Mouse (Mus musculus) retina, postnatal 7 days (tissue): ENCODE measurements around the gene Cd2.

Experiments used
- DNase-seq: peaks from one replicate; pipeline ENCODE4 v3.0.0-alpha.2; 2012; ENCODE audit warnings: low read depth, low spot score

The Cd2 gene

DNA sequence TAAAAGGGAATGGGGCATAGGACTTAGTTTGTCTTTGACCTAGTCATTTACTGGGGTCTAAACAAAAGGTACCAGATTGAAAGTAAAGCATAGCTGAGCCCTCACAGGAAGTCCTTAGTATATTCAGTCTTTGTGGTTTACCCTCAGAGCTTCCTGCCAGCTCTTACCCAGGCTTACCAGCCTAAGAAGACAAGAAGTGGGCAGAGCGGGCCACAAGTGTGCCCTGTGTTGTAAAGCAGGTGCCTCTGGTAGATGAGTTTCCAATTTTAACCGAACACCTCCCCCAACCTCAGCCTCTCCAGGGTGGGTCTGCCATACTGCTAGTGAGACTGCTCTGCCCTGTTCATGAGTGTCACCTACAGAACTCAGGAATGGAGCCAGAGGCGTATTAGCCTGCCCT, 12.9 kb downstream of the Cd2 start:
- DNase-seq, result no peak

DNA sequence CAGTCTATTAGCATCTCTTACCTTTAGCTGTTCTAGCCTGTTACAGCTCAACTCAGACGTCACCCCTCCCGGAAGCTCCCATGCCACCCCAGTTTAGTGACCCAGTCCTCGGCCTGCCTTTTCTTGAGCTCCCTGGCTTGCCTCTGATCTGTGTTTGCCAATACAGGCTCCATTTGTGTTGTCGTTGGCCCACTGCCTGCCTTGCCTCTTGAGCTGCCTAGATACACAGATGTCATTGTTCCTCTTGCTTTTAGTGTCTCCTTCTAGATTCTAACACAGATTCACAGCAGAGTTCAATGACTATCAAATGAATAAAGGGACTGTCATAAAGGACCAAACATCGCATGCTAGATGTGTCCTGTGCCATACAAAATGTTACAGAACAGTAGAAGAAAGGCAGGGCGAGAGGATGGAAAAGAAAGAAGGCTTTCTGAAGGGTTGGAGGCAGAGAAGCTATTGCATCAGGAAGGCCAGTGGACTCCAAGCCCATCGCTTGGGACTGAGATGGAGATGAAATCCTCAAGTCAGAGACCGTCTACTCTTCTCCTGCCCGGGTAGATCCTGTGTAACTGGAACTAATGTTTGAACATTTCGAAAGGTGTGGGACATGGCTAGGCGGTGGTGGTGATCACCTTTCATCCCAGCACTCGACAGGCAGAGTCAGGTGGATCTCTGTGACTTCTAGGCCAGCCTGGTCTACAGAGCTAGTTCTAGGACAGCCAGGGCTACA, 13.5 kb downstream of the Cd2 start:
- no peak for DNase-seq

DNA sequence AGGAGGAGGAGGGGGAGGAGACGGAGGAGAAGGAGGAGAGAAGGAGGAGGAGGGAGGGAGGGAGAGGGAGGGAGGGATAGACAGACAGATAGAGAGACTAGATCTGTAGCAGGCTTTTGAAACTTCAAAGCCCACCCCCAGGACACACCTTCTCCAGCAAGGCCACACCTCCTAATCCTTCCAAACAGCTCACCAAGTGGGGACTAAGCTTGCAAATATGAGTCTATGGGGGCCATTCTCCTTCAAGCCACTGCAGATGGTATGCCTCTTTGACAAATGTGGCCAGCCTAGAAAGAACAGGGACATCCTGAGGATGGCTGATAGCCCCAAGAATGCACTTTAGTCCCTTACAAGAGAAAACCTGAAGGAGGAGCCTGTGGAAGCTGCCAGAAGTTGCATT, 15.6 kb downstream of the Cd2 start:
- no peak for DNase-seq

DNA sequence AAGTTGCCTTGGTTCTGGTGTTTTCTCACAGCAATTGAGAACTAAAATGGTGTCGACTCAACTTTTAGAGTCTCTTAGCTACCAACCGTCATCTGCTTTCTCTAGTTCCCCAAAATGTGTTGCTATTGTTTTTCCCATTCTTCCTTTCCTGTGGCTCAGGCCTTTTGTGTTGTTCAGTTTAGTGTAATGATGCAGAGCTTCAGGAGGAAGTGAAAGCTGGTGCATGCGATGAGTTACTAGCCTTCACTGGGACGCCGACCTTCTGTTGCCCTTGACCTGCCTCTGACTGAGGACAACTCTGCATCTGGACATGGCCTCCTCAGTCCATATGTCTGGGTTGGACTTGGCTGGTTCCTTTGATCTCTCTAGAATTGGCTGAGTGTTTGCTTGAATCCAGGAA, 16.9 kb downstream of the Cd2 start:
- DNase-seq, result no peak

DNA sequence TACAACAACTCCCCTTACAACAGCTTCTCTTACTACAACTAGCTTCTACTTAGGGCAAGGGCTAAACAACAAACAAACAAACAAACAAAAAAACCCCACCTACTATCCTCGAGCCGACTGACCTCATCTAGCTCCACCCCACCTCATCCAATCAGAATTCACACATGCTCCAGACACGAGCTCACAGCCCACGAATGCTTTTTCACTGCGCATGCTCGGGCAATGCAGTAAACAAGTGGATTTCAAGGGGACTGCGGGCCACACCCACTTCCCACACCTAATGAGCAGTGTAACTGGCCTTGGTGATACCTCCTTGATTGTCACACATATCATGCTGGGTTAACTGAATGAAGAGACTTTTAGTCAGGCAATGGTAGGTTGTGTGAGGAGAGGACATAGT, 19.4 kb downstream of the Cd2 start:
- no peak for DNase-seq

DNA sequence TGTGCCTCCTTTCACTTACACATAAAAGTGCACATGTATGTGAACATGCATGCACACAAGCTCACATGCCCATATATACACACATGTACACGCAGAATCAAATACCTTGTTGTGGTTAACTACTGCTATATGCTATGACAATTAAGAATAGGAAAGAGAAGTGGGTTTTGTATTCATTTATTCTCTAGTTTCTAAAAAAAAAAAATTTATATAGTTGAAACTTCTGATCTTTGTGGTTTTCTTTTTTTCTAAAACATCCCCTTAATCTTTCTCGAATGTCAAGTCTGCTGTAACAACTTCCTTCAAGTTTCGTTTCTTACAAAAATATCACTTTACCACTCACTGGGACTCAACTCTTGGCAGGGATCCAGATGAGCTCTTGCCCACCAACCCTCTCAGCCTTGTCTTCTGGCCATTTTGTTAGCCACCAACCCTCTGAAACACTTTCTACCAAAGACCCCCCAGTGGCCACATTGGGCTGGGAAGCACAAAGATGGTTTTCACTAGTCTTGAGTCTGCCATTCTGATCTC, 22.1 kb downstream of the Cd2 start:
- no peak for DNase-seq

DNA sequence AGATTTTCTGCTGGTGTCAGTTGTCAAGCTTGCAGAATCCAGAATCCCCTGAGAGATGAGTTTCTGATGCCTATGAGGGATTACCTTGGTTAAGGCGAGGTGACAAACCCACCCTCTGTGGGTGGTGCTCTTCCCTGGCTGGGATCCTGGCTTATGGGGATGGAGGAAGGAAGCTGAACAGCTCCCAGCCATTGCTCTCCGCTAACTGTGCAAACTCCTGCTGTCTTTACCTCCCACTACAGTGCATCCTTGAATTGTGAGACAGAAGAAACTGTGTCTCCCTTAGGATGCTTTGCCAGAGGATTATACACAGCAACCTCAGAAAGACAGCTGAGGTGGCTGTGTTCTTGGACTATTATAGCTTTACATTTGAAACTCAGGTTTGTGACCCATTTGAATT, 28.8 kb downstream of the Cd2 start:
- DNase-seq, result no peak

DNA sequence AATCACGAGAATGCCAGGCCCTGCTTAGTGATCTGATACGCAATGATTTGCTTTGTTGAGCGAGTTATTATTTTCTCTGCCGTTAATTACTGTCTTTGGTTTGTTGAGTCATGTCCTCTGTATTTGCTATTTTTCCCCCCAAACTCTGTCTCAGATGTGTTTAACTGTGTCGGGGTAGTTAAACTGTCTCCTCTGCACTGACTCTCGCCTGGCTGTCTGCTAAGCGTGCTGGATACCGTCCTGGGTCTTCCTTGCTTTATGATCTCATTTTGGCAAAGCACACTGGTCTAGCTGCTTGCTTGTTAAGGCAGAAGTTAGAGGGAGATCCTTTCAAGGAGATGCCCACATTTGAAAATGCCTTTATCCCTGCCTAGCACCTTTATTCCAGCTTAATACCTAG, 31.6 kb downstream of the Cd2 start:
- DNase-seq, result no peak

DNA sequence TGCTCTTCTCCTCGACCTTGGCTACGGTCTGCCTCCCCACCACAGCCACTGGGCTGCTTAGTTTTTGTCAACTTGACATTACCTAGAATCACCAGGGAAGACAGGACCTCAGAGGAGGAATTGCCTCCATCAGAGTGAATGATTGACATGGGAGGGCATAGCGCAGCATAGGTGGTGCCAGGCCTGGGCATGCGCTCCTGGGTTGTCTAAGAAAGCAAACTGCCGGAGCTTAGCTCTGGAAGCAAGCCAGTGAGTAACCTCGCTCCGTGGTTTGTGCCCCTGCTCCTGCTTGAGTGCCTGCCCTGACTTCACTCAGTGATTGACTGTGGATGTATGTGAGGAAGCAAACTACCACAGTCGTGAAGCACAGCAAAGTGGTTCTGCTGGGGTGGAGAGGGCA, 35.6 kb downstream of the Cd2 start:
- no peak for DNase-seq

DNA sequence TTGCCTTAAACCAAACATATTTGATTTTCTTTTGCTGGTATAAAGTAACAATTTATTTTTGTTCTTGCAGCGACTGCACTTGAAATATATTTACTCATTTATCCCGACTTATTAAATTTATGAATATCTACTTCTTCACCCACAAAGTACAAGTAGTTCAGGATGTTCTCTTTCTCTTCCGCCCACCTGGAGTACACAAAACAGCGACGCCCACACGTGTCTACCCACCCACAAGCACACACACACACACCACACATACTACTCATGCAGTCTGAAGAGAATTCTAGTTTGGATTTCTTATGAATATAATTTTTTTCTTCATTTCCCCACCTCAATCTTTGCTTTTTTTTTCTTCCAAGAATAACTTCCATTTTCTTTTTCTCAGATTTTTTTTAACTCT, 37.9 kb downstream of the Cd2 start:
- no peak for DNase-seq

DNA sequence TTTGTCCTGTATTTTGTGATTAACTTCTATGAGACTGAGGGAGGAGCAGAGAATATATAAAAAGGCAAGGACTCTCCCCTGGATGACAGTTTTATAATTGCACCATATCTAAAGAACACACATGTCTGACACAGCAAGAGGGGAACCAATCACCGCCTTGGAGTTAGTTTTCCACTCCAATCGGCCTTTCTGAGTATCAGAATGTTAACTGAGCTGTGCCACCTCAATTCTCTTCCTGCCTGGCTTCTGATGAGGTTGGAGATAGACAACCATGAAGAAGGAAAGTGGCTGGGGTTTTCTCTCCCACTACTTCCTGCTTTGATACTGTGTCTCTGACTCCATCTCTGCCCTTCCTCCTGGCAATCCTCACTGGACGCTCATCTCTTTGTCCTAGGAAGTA, 42.5 kb downstream of the Cd2 start:
- no peak for DNase-seq

DNA sequence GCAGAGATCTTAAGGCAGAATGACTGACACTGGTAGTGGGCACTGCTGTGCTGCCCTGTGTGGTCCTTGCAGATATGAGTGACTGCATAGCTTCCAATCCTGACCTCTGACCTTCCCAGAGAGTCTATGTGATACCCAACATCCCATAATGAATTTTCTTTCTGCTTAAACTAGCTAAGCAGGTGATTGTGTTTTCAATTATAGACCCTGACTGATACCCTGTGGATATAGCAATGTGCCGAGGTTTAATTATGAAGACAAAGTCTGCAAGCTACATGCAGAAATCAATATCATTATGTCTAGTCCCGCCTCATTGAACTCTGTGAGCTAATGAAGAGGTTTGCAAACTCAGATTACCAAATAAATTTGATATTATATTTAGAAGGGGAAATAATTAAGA, 44.7 kb downstream of the Cd2 start:
- DNase-seq, result no peak

DNA sequence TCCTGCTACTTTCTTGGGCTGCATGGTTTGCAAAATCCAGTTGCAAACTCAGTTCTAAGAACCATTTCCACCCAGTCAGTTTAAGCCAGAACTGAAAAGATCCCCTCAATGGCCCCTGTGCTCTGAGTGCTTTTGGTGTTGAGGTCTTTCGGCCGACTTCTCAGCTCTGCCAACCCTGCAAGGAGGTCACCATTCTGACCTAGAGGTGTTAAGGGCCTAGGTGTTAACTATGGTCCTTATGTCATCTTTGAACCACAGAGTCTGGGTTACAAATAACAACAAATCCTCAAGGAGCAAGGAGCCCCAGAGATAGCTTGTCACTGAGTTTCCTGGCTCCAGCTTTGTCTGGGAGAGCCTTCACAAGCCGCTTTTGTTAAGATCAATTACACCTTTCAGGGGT, 45.9 kb downstream of the Cd2 start:
- no peak for DNase-seq

DNA sequence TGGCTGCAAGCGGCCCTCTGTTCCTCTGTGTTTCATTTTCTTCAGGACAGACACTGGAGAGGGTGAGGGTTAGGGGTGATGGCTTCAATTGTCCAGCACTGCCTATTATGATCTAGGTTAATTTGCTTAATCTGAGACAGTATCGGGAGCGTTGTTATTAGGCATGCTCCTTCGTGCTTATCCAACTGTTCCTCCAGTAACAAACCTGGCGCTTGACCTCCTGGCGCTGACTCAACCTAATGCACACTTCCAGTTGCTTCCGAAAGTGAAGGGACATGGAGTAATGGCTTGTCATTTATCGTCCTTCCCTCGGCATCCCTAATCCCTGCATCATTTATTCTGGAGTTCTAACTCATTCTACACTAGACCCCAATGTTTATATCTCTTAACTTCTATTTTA, 46.9 kb downstream of the Cd2 start:
- DNase-seq, result no peak

DNA sequence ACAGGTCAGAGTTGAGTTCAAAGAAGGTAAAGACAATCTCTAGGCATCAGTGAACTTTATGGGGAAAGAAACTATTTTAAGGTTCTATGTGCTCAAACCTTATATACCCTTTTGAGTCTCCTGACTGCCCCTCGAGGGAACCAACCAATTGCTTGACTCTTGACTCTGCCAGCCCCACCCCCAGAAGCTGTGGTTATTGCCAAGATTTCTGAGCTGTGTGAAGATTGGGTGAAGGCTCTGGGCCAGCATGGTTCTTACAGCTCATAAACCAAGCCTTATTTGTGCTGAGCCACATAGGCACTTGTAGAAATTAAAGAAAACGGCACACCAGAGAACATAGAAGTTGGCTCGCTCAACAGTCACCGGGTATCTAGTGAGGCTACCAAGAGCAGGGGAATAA, 48.5 kb downstream of the Cd2 start:
- DNase-seq, result no peak

DNA sequence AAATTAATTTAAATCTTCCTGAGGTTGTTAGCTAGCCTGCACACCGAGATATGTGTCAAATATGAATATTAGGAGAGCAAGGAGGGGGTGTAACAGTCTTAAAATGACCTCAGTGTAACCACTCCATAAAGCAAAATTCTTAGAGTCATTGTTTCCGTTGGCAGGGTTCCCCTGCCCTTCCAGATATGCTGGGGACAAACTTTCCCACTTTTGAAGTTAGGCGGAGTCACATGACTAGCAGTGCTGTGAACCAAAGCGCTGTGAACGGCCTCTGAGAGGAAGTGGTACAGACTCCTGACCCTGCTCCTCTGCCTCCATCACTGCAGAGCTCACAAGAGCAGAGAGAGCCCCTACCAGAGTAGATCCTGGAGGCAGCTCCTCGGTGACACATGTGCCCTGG, 49.0 kb downstream of the Cd2 start:
- no peak for DNase-seq

DNA sequence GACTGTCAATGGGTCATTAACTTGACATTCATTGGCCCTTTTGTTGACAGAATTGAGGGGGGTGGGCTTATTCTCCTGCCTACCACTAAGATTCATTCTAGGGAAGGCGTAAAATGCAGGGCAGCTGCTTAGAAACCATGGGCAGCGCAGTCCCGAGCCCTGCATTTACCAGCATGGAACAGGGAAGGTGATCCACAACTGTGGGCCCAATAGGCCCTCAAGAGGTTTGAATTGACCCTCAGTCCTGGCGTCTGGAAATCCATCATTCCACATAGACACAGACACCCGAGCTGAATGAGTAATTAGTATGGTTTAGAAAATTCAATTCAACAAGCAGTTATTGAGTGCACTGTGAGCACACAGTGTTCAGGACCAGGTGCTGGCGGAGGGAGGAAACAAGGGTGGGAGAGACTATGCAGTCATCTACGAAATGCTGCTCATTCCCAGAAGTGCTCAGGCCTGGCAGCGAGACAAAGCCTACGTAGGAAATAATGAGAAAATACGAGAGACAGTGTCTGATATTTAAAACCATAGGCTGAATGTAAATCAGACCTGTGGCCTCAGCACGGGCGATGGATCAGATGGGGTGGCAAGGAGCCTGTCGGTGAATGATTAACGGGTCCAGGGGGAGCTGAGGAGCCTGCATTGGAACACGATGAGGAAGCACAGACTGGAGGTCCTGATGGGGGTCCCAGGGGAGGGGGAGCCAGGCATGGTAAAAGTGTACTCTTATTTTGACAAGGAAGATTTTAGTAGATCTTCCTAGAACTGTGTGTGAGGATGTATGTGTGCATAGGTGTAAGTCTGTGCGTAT, 50.5 kb downstream of the Cd2 start:
- DNase-seq, result no peak

DNA sequence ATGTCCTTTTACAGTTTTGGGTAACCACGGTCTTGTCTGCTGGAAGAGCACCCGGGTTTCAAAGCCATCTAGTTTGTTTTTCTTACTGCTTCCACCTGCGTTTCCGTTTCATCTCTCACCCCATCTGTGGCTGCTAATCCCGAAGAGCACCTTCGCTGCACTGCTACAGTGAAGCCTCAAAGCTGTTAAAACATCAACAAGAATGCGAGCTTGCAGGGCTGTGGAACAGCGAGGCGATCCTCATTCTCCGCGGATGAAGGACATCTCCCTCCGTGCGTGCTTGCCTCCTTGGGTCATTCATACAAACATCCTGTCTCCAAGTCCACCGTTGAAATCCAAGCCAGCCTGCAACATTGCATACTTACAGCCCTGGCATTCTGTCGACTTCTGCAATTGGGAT, 51.5 kb downstream of the Cd2 start:
- no peak for DNase-seq

DNA sequence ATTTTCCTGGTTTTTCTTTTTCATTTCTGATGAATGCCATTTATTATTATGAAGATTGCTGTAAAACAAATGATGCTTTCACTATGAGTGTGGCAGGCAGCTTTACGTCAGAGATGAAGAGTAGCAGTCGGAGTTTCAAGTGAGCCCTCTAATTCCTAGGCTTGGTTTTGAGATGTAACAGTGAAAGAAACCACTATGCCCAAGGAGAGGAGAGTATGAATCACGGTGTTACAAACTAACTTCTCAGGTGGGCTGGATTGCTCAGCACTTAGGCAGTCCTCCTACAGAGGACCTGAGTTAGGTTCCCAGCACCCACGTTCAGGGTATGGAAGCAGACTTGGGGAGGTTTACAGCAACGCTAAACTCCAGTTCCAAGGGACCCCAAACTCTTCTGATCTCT, 52.4 kb downstream of the Cd2 start:
- DNase-seq, result no peak

DNA sequence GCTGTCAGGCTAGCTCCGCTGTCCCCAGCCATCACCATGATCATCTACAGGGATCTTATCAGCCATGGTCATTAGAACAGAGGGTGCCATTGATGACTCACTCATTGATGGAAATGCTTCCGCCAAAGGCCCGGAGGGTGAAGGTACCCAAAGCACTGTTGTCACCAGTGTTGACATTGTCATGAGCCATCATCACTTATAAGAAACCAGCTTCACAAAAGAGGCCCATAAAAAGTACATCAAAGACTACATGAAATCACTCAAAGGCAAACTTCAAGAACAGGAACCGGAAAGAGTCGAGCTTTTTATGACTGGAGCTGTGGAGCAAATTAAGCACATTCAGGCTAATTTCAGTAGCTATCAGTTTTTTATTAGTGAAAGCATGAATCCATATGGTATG, 54.3 kb downstream of the Cd2 start:
- DNase-seq, result no peak

DNA sequence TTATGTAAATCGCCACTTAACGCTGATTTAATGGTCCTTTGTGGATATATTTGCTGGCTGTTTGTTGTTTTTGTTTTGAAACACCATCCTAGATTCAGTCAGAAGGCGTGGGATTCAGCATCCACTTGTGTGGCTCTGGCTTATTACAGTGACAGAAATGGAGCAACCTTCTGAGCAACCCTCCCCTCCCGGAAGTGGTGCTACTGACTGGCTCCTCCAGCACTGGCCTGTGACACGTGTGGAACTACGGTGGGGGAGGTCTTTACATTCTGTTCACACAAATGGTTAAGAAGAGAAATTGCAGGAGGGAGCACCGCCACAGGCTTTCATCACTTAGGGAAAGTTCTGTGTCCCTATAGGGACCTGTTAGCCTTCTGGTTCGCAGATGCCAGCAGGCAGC, 55.2 kb downstream of the Cd2 start:
- no peak for DNase-seq

DNA sequence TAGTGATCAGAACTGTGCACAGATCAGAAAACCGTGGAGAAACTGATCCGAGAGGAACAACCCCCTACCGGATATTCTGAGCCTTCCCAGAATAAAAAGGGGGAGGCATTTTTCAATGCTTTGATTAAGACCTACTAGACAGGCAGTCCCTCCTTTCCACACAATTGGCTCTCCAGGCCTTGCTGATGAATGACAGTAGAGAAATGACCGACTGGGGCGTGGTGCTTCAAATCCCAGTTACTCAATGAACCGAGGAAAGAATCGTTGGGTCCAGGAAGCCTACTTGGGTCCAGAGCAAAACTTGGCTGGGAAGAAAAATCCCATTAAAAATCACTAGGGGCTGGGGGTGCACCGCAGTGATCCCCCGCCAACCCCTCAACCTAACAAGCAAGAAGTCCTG, 57.5 kb downstream of the Cd2 start:
- DNase-seq, result no peak

DNA sequence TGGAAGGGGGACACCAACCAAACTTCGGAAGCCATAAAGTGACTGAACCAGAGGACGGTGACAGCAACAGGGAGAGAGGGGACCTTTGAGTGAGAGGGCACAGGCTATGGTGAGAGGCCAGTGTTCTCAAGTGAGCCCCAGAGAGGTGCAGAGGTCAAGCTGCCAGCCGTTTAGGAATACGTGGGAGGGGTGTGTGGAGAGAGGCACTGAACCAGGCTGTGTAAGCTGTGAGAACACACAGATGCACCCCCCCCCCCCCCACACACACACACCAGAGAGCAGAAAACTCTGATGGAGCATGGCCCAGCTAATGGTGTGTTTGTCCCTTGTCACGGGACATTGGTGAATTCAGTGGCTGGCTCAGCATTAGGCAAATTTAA, 58.2 kb downstream of the Cd2 start:
- no peak for DNase-seq
